Mouse (Mus musculus): ENCODE results near the gene Secisbp2l.
A peak's percentile ranks its signal among the peaks of the same experiment; 100 is the strongest.

The Secisbp2l gene

DNA sequence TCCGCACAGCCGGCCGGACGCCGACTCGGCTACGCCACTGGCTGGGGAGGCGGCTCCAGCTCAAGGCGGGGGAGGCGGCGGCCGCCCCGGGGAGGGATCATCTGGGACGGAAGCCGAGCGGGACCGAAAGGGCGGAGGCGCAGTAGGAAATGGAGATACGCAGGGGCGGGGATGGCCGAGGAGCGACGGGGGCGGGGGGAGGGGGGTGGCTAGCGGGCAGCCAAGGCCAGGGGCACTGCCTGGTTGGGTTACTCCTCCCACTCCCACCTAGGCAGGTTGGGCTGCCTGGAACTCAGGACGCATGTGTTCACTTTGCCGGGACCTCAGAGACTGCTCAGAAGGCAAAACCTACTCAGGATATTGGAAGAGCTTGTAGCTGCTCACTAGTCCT lies at the start of gene Secisbp2l:
TSS of gene Secisbp2l (minus strand) at position 152 of the 391 bp plus-strand sequence.
- DNase-seq (ENCODE audit: low spot score) = peak; percentile 92

DNA sequence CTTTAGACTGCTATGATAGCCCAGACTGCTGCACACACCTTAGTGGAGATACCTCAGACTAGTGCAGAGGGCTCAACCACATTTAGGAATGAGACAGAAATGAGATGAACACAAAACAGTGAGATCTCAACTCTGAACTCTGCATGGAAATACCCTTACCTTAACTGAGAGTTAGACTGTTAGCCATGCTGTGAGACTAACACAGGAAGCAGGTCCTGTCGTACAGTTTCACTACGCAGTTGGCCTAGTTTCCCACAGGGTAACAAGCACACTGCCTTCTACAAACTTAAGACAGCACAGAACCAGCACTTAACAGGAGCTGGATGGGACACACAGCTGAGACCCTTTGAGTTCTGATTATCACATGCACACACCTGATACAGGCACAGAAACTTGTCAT lies 47.3 kb upstream of the Secisbp2l start:
- DNase-seq (ENCODE audit: low spot score) = no peak

DNA sequence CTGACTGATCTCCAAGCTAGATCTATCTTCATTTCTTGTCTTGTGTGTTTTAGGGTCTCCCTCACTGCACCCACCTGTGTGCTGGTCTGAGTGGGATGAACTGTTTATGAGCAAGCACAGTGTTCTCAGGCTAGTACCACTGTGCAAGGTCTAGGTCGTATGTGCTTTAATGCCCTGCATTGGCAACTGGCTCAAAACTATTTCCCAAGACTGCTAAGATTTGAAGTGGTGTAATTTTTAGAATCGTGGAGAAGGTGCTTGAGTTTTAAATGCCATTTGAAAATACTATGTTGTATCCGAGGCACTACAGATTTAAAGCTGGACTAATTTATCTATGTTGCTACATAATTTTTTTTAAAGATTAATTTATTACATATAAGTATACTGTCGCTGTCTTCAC lies 45.2 kb upstream of the Secisbp2l start:
- DNase-seq (ENCODE audit: low spot score) = no peak

DNA sequence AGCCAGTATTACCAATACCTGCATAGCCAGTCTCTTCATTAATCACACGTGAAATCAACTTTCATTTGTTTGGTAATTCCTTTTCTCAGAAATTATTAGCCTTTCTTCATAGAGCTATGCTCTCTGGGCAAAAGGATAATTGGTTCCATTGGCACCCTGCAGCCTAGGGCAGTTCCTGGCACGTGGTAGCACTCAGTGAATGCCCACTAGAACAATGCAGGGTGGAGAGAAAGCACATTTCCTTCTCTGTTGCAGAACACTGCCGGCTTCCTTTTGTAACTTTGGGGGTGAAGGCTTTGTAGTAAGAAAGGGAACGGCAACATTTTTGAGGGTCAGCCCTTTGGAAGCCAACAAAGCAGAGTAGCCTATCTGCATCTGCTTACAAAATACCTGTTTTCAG lies 43.5 kb upstream of the Secisbp2l start:
- DNase-seq (ENCODE audit: low spot score) = no peak

DNA sequence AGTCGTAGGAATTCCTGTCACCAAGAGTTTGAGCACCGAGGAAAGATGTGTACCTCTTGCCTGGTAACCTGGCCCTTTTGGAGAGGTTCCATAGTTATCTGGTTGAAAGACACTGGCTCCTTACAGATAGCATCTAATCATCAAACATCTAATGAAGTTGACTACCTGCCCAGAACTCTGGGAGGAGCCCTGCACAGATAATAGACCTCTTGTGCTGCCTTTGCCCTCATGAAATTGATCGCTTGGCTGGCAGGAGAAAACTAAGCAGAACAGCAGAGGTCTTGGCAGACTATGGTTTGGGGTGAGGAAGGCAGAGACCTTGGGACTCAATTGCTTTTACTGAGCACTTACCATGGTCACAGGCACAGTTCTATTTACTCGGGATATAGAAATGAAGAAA lies 37.7 kb upstream of the Secisbp2l start:
- DNase-seq (ENCODE audit: low spot score) = no peak

DNA sequence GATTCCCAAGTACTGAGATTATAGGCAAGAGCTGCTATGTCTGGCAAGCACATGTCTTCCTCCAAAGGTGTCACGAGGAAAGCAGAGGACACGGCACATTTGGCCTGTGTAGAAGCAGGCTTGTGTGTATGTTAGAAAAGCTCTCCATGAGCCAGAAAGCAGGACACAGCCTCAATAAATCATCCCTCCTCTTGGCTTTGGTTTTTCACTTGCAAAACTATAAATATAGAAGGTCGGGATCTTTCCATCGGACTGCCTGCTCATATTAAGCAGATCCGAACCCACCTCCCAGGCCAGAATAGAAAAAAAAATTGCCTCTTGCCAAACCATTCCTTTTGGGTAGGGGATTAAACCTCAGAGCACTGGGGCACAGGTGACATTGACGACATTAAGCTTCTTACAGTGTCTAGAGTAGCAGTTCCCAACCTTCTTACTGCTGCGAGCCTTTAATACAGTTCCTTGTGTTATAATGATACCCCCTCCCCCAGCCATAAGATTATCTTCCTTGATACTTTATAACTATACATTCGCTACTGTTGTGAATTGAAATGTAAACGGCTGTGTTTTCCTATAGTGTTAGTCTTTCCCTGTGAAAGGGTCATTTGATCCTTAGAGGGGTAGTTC lies 31.4 kb upstream of the Secisbp2l start:
- DNase-seq (ENCODE audit: low spot score) = no peak

DNA sequence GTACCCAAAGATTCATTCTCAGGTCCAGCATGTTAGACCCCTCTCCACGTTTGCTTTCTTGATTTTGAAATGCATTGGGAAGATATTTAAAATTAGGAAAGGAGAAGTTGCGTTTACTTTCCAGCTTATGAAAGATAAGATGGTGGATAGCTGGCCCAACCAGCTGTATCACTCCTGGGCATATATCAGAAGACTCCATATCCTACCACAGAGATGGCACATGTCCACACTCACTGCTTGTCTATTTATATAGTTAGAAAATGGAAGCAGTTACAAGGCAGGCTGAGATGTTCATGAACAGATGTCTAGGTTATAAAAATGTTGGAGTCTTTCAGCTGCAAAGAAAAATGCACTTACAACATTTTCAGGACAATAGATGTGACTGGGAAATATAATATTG lies 28.7 kb upstream of the Secisbp2l start:
- DNase-seq (ENCODE audit: low spot score) = no peak

DNA sequence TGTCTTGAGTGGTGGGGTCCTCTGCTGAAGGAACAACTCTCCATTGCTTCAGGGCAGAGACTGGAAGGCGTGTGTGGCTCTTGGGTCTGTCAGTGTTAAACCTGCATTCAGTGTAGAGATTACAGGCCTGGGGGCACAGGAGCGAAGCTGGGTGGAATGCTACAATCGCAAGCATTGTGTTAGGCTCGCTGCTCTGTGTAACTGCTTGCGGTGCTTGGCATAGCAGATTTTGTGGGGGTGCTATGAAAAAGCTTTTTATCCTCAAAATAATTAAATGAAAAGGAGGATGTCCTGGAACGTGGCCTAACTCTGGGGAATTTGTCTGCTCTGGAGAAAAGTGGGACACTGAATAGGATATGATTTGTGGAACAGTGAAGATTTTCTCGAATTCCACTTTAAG lies 26.9 kb upstream of the Secisbp2l start:
- peak; percentile 20 for DNase-seq (ENCODE audit: low spot score)

DNA sequence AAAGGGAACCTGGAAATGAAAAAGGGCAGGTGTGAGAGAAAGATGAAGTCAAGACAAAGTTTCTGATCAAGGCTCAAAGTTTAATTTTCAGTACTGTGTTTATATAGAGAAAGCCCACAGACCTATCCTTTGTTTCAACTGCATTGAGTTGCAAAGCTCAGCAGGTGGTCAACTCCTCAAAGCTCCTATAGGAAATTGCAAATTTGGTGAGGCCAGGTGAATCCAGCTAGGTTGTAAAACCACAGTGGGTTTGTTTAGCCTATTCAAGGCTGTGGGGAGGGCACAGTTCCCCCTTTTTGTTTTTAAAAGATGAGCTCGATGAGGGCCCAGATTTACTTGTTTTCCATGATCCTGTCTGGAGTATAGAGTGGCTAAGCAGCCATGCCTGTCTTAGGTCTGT lies 23.2 kb upstream of the Secisbp2l start:
- no peak for DNase-seq (ENCODE audit: low spot score)

DNA sequence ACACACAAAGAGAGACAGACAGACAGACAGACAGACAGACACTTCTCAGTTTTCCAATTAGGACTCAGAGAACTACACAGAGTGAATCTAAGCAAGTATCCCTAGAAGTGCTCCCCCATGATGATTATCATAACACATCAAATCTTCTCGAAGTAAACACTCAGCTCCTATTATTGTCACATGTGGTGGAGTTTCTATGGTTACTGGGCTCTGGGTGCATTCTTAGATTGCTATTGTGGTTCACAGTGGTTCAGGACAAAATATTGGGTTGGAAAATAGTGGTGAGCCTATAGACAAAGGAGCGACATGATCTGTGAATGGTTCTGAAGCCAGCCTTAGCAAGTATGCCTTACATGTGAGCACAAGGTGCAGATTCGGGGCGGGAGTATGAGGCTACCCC lies 19.3 kb upstream of the Secisbp2l start:
- no peak for DNase-seq (ENCODE audit: low spot score)

DNA sequence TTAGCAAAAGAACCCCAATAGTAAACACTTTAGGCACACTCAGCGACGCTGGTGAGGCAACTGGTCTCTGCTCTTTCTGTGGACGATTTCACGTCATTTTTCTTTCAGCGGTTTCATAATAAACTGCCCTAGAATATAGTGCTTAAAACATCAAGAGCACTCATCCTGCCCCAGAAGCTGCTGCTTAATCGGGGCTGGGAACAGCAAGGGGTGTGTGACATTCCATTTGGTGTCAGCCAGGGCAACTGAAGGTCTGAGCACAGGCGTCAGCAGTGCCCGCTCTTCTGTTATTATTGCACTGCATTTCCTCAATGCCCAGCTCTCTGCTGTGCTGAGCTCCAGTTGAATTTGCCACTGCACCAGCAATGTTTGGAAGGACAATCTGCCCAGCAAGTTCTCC lies 18.4 kb upstream of the Secisbp2l start:
- no peak for DNase-seq (ENCODE audit: low spot score)

DNA sequence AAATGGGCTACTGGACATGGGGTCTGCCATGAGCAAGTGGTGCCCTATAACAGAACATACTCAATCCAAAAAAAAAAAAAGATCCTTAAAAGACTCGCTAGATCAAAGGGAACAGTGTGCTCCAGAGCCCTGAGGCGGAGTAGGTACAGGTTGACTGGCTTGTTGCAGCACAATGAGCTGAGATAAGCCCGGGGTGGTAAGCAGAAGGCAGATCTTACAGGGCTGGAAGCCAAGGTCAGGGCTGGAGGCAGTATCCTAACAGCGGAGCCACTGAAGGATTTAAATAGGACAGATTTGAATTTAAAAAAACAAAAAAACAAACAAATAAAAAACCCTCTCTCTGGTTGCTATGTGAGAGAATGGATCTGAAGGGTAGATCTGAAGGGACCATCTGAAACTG lies 17.8 kb upstream of the Secisbp2l start:
- DNase-seq (ENCODE audit: low spot score) = no peak

DNA sequence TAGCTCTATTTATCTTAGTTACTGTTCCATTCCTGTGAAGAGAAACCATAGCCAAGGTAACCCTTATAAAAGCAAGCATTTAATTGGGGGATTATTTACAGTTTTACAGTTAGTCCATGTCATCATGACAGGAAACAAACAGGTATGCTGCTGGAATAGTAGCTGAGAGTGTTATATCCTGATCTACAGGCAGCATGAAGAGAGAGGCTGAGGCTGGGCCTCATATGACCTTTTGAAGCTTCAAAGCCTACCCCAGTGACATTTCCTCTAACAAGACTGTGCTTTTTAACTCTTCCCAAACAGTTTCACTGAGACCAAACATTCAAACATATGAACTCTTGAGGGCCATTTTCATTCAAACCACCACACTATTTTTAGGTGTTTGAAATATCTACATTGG lies 15.2 kb upstream of the Secisbp2l start:
- DNase-seq (ENCODE audit: low spot score) = no peak

DNA sequence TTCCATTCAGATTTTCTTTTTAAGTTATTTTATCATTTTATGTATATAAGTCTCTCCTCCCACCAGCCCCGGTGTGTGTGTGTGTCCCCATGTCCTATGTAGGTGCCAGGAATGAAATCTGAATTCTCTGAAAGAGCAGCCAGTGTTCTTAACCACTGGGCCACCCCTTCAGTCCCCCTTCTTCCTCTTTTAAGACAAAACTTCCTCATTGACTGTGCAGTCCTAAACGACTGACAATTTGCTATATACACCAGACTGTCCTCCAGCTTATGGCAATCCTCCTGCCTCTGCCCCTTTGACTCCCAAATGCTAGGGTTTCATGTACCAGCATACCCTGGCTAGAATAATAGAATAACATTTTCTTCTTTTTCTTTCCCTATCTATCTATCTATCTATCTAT lies 12.4 kb upstream of the Secisbp2l start:
- DNase-seq (ENCODE audit: low spot score) = no peak

DNA sequence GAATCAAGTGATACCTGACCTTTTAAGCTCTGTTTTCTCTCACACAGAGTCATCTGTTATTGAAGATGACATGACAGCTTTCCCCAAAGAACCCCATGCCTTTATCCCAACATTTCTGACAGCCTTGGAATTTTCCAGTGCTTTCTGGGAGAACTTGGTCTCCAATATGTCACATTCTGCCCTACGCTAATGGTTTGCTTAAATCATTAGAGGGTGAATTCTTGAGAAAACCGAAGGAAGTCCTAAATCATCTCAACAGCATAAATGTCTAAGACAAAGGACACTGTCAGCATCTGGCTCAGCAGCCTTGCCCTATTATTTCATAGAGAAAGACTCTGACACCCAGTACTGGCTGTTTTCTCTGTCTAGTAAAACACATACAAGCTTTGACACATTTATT lies 11.5 kb upstream of the Secisbp2l start:
- no peak for DNase-seq (ENCODE audit: low spot score)

DNA sequence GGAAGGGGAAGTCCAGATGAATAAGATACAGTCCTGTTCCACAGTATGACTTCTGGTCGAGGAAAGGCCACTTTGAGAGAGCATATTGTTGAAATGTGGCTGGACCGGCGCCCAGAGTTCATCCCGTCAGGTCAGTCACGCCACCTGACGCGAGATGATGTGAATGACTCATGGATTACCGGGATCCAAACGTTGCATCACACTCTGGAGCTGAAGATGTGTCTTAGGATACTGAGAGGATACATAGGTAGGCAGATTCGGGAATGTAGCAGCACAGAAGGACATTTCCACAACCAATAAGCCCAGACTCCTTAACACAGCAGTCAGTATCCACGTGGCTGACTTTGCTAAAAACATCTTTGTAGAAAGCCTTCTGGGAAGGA lies 10.2 kb upstream of the Secisbp2l start:
- DNase-seq (ENCODE audit: low spot score) = no peak

DNA sequence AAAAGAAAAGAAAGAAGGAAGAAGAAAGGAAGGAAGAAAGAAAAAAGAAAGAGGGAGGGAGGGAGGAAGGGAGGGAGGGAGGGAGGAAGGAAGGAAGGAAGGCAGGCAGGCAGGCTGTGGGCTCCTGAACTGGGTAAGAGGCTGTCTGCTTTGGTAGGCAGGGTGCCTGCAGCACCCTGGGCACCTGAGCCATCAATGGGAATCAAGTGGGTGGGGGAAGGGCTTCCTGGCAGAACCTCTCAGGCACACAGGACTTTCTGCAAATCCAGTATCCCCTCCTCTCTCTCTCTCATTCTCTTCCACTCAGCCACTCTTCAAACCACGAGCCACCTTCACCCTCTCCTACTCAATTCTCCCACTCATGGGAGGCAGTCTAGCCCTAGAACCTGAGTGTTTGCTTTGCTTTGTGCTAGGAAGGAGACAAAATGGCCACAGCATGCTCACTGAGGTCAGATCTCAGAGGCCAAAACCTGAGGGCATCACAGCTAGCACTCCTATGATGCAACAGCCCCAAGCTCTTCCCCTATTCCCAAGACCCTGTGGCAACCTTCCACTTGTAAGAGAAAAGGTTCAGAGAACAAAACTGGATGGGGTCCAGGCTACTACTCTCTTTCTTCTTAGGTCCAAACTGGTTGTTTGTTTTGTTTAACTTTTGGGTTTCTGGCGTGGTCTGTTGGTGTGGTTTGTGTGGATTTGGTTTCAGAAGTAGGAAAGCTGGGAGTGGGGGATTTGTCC lies 9.6 kb upstream of the Secisbp2l start:
- DNase-seq (ENCODE audit: low spot score) = no peak

DNA sequence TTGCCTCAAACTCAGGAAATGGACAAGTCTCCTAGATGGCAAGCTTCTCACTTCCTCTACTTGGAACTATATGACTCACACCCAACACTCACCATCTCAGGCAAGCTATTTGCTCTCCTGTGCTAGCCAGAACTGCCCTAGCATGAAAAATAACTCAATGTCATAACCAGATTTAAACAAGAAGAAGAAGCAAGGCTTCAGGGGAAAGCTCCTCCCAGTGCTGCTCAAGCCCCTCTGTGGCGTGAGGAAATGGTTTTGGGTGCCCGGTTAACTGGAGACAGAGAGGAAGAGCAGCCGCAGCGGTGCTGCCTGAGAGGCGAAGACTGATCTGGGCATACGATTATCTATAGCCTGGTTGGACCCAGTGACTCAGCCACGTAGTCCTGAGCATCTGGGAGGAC lies 8.8 kb upstream of the Secisbp2l start:
- DNase-seq (ENCODE audit: low spot score) = no peak

DNA sequence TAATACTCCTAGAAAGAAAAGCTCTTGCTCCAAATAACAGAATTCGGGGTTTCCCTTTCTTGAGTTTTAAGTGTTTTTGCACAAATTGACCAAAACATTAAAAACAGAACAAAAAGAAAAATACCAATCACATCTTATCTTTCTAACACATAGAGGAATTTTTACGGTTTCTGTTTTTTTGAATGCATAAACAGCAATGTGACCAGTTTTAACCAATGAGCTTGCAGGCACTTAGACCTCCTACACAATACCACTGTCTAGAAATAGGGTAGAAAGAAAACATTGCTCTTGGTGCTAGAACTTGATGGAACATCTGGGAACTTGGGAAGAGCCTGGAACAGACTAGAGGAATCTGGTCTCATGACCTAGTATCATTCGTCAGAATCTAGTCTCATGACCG lies 7.6 kb upstream of the Secisbp2l start:
- no peak for DNase-seq (ENCODE audit: low spot score)

DNA sequence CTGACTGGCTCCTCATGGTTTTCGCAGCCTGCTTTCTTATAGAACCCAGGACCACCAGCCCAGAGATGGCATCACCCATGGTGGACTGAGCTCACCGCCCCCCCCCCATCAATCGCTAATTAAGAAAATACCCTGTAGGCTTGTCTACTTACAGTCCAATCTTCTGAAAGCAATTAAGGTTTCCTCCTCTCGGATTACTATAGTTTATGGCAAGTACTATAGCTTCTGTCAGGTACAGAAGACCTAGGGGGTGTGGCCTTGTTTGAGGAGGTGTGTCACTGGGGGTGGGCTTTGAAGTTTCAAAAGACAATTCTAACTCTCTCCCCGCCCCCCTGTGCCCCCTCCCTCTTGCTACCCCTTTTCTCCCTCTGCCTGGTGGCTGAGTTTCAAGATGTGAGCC lies 6.6 kb upstream of the Secisbp2l start:
- DNase-seq (ENCODE audit: low spot score) = no peak

DNA sequence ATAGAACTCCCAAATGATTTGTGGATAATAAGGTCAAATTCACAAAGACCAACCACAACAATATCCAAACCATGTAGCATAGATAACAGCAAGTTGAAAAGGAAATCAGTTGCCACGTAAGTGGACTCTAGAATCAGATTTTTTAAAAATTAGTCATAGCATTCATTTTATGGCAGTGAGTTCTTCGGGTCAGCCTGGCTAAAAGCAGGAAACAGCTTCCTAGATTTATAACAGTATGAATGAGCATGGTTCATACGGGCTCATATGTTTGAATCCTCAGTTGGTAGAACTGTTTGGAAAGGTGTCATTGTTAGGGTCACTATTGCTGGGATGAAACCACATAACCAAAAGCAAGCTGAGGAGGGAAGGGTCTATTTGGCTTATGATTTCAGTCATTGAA lies 6.1 kb upstream of the Secisbp2l start:
- DNase-seq (ENCODE audit: low spot score) = no peak

DNA sequence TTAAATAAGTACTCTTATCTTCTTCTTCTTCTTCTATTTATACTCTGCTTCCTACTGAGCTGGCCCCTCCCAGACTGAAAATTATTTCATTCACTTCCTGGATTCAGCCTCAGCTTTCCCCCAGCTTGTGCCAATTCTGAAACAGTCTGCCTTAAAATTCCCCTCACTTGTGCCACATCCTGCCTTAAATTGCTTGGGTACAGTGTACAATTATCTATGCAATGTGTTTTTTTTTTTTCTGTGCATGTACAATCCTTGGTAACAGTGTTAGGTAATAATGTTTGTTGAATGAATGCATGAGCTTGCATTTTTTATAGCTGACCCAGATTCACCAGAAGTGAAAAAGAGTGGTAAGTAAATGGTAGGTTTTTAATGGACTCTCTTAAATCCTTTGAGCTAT lies 5.7 kb upstream of the Secisbp2l start:
- no peak for DNase-seq (ENCODE audit: low spot score)

DNA sequence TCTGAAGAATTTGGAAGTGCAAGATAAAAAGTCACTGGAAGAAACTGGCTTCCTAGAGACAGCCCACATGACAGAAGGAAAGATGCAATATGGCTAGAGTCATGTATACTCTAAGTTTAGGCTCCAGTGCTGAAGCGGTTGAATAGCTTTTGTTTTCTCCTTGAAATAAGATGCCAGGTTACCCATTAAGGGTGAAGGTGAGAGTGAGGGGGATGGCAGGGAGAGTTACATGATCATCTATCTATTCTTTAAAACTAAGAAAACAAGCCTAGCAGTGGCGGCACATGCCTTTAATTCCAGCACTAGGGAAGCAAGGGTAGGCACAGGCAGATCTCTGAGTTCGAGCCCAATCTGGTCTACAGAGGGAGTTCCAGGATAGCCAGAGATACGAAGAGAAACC lies 2.4 kb upstream of the Secisbp2l start:
- no peak for DNase-seq (ENCODE audit: low spot score)

DNA sequence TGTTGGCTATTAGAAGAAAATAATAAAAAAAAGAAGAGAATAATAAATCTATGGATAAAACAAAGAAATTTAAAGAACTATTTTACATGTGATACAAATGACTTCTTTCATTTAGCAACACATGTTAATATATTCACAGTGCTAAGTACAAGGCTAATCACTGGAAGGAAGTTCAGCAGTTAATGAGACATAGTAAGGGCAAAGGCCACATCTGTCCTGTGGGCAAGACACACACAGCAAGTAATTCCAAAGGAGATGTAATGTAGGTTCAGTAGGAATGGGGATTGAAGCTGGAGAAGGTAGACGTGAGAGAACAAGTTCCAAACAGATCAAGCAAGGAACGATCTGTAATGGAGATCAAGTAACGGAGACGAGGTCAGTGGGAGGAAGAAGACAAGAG lies 1.7 kb upstream of the Secisbp2l start:
- DNase-seq (ENCODE audit: low spot score) = no peak
